Mouse (Mus musculus) heart, adult 18-20 months (tissue): ENCODE results near the gene Fars2. TPM values are rescaled to one million over a fixed set of nuclear protein-coding genes. Genes with fewer than 3 reads are reported as not detected.
A peak's percentile ranks its signal among the peaks of the same experiment; 100 is the strongest.

ENCODE experiments used
- DNase-seq, 2 experiments: peaks; one replicate each; pipeline ENCODE4 v3.0.0; 2021 to 2022; ENCODE audit warnings: mixed read lengths in 1 of 2
- total RNA-seq, 2 experiments: library from RNA; stranded (reverse); gene quantifications; 2 replicates each; pipeline ENCODE4 v1.2.3; 2021

The Fars2 gene
- total RNA-seq, 2 experiments from 2014 or later: 80.0 to 86.2 TPM

DNA sequence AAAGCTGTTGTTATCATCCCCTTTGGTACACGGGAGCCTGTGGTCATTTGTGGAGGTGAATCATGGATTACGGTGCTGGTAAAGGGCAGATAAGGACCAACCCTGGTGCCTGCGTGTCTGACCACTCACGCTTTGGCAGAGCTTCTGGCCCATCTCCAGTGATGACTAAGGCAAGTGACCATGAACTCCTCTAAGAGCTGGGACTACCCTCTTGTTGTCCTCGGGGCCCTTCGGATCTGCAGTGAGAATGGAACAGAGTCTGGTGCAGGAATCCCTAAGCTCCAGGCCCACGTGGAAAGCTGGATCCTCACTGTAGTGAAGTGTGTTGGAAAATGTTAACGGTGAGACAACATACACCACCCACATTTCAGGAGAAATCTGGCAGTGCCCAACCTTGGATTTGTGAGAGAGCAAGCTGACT, 579.1 kb downstream of the Fars2 start:
- DNase-seq: peak; percentile 72 to 77

DNA sequence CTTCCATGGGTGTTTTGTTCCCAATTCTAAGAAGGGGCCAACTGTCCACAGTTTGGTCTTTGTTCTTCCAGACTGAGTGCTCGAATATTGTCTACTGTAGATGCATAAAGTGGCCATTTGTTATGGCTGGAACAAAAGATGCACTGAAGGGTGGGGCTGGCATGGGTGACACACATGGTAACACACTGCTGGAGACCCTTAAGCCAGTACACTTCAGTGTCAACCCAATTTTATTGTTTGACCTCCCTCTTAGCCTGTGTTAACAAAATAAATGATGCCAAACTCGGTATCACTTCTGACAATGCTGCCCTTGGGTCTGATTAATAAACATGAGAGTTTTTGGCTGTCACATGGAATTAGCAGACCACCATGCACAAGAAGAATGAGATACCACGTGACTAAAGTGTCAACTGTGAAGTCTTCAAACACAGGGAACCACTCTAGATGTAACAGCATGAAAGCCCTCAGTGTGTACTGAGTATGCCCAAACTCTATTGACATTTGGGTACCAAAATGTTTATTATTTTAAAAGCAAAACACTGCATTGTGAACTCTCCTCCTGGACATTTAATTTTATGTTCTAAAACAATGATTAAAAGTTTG, 590.0 kb downstream of the Fars2 start:
- DNase-seq: no peak

DNA sequence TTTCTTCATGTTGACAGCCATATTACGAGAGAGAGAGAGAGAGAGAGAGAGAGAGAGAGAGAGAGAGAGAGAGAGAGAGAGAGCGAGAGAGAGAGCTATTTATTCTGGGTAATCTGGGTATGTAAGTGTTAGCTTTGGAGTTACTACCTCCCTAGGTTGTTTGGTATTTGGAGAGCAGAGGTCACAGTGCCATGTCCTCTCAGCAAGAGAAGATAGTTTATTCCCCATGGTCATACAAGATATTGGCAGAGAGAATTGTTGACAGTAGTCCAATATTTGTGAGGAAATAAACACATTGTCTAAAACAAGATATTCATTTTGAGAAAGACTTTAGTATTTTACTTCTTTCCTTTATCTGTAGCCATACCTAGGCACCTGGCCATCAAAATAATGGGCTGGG, 596.9 kb downstream of the Fars2 start:
- no peak for DNase-seq

DNA sequence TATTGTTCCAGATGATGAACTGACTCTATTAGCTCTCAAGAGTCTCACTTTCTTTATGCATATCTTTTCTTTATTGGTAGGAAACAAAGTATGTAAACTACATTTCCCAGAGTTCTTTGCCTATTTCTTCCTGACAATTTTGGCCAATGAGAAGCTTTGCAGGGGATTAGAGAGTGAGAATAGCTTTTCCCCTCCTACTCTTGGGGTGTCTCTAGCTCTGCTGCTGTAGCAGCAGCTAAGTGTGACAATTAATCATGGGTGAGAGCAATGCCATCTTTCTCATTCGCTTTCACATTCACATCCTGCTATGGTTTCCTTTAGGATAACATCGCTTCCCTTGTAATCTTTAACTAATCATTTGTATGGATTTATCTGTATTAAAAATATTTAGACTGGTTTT, 599.5 kb downstream of the Fars2 start:
- DNase-seq: no peak

DNA sequence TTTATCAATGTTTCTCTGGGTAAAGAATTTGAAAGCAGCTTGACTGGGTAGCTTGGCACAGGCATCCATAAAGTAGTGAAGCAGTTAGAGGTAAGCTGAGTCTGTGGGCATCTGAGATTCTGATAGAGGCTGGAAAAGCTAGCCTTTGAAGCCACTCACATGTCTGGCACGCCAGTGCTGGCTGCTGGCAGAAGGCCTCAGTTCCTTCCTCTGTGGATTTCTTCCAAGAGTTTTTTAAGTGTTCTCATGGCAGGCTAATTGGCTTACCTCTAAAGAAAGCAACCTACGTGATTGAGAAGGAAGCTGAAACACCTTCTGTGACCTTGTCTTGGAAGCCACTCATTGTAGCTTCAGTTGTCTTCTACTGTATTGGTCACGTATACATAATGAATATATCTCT, 600.2 kb downstream of the Fars2 start:
- DNase-seq: peak; percentile 68

DNA sequence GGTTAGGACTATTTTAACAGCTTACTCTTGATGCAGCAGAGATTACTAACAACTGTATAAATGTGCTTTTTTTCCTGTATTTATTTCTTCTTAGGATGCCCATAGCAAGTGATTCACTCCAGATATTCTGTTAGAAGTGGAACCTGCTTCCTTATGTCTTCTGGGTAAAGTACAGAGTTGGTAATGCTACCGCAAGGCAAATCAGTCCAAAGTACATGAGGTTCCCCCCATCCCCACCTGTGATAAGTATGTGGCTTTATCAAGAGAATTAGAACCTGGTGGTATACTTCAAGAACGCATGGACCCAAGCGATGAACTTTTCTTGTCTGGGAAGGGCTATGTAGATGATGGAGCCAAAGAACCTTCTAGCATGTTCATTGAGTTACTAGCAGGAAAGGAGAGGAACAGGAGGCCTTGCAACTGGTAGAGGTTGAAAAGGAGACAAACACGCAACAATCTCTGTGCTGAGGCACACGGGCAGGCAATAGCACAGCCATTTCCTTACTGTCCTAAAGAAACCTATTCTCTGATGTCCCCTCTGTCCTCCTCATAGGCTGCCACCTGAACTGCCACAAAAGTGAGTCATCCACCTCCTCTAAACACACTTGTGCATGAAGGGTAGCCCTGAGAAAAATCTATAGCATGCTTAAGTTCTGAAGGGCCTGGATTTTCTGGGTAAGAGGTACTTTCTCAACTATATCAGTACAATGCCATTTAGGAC, 603.2 kb downstream of the Fars2 start:
- DNase-seq: no peak

DNA sequence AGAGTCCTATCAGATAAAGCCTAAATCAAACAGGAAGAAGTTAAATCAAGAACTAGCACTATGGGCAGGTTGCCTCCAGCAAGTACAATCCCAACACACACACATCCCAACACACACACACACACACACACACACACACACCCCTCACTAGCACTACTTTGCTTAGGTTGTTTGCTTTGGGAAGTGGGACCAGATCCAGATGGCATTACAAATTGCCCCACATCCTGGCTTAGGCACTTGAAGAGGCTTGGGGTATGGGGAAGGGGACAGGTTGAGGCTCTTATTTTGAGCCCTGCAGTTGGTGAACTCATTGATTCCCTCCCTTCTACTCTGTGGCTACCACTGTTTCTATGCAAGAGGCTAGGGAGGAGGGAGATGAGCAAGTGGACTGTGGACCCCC, 605.1 kb downstream of the Fars2 start:
- no peak for DNase-seq

DNA sequence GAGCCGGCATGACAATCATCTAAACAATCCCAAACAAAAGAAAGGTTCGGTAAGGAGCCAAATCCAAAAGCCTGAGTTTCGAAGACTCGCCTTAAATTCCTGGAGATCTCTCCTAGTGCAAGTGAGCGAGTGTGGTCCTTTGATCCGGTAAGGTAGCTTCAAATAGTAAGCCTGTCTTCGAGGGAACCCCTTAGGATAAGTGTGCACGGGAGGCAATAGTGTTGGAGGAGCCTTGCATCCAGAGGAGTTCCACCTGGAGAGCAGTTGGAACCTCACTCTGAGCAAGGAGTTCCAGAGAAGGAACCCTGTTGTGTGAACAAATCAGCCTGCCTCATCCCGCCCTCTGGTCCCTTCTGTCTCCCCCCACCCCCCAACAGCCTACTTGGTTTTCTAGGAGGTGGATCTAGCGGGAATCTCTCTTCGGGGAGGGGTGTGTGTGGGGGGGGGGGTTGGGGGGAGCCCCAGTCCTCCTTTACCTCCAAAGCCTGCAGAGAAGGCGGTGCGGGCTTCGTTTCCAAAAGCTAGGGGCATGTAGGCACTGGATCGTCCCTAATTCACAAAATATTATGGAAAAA, 606.6 kb downstream of the Fars2 start:
- peak in 1 of 2 experiments; percentile 18 for DNase-seq

DNA sequence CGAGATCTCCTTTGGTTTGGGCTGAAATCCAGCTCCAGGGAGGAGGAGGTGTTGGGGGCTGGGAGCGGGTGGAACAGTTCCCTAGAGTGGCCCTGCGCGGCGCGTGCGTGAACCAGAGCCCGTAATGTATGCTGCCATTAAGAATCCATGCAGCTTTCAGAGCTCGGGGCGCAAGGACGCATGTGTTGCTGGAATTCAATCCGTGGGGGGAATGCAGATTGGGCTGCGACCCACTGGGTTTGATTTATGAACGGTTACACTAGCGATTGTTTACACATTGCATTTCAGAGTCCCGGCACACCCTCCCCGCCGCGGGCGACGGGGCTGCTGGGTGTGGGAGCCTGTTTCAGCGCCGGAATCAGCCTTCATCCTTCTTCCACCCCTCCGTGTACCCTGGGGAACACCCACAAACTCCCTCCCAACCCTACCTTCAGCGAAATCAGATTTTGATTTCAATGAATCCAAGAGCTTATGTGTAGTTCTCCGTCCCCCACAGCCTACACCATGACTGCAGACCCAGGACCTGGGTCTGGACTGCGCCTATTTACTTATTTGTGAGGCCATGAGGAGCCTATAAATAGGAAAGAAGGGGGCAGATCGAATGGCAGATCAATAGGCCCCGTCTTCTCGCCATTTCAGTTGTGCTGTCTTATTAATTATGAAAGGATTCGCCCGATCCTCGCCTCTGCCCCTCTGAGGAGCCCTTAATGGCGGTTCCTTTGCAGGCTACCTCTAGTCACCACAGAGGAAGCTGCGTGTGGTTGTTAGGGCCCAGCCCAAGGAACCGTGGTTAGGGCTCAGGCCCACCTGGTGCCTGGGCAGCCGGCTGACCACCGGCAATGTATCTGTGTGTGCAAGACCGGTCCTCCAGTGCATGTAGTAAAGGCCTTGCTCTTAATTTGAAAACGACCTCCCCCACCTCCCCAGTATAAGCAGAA, 607.6 kb downstream of the Fars2 start:
- DNase-seq: peak in 1 of 2 experiments; percentile 49

DNA sequence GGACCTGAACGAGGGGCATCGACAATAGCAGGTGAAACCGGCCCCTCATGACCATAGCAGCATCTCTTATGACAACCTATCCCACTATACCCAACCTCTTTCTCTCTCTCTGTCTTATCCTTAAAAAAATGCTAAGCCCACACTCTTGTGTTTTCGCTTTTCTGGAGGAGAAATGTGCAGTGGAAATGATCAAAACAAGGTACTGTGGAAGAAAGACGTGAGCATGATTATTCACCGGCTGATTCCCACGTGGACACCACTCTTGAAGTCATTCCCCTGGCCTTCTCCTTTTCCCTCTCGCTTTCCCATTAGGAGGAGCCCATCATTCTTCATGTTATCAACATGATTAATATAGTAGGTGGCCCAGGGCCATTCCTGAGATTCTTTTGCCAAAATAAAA, 608.7 kb downstream of the Fars2 start:
- peak in 1 of 2 experiments; percentile 24 for DNase-seq

DNA sequence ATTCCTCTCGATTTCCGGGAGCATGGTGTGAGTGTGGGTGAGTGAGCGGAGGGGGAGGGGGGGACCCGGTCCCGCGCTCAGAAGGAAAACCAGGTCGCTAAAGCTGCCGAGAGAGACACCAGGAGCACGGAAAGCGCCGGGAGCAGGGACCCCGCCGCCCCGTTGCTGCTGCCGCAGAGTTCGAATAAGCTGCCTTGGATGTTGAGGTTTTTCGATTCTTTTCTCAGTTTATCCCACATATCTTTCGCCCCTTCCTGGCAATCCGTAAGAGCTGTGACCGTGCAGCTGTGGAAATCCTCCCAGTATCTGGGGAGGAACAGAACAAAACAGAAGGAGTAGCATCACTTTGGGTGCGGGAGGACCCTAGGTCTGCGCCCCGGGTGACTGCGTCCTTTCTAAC, 609.3 kb downstream of the Fars2 start:
- DNase-seq: peak in 1 of 2 experiments; percentile 38

DNA sequence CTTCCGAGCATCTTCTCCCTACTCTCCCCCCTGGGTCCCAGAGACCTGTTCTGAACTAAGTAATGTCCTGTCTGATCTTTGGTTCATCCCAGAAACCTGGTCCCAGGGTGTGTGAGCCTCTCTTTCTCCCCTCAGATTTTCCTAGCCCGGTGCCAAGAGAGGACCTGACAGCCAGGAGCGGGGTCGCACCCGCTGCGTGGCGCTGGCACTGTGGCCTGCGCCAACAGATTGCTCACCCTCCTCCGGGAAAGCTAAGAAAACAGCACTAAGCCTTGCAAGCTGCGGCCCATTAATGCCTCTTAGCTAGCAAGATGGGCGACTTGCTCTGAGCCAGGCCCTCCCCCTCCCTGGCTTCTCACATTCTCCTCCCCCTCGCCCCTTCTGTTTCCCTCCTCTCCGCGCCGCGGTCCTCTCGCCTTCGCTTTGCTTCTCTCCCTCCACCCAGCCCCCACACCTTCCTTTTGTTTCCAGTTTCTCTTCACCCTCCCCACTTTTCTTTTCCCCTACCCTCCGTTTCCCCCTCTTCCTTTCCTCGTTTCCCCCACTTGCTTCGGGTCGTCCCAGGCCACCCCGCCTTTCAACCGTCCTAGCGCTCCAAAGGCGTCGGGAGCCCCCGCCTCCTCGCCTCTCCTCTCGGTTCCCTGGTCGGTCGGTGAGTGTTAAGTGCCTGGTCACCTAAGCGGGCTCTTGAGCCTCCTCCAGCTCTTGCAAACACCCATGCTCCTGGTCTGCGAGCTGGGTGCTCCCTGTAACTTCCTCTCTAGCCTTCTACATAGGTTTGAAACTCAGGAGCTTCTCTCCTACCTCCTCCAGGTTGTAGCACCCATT, 610.0 kb downstream of the Fars2 start:
- DNase-seq: peak in 1 of 2 experiments; percentile 18

DNA sequence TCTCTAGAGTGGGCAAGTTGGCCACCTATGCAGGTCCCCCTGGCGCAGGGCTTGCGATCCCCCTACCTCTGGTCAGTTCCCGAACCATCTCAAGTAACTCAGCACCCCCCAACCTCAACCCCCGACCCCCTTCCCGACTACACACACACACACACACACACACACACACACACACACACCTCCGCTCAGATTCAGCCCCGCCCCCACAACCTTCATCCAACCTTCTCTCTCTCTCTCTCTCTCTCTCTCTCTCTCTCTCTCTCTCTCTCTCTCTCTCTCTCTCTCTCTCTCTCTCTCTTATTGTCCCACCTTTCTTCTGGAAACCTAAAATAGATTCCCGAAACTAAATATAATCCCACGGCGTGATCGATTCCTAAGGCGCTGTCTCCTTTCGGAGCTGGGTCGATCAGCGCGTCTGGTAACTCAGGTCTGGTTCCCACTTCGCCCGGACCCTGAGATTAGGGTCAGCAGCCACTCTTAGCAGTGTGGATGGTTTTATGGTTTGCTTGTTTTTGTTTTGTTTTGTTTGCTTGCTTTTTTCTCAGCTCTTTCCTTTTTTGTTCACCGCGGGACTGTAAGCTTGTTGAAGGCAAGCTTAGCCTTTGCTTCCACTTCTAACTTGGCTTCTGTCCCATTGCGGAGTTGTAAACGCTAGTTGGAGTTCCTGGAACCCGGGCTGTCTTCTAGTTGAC, 610.7 kb downstream of the Fars2 start:
- no peak for DNase-seq

DNA sequence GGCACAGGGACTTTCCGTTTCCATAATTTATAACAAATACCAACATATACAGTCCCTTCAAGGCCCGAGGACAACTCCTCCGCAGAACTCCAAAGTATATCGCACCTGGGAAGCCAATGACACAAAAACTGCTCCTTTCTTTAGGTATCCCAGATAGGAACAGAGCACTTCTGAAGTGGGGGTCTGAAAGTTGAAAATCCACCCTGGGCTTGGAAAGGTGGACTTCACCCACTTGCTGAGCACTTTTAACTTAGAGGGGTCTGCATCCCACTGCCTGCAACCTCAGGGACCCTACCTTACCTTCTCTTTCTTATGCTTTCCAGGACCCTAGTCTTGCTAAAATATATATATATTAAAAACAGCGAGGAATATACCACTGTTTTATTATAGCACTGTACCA, 611.3 kb downstream of the Fars2 start:
- no peak for DNase-seq

DNA sequence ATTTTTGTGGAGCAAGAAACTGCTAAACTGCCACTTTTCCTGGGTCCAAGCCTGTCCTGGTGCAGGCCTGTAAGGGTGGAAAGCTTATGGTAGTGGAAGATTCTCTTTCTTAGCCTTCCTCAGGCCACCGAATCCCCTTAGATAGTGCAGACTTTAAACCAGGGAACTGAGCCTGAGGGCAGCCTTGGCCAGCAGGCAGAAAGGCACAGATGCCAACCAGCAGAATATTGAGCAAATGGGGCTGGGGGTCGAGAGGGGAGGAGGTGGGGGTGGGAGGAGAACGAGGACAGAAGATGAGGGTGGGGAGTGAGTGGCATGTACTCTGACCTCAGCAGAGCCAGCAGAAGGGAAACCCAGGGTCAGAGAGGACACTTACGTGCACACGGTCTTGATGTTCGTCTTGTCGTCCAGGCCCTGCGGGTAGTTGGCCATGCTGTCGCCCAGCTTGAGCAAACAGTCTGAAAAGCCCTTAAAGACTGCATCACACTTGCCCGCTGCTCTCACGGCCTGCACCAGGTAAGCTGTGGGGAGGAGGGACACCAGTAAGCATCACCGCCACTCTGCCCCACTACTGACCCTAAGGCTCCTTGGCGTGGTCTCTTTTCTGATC, 612.6 kb downstream of the Fars2 start:
- no peak for DNase-seq

DNA sequence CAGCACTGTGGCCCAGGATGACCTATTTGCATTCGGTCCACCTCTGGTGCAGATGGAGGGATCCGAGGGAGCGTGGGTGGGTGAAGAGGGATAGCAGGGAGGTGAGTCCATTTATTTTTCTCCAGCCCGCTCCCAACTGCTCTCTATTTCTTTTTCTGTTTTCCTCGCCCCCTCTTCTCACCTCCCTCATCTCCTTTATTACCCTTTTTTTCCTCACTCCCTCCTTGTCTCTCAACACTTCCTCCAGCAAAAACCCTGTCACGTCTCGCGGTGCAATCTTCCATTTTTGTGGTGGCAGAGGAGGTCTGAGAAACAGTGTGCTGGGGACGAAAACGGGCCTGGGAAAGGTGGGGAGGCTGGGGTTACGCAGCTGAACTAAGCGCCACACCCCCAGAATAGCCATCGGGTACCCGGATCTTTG, 613.1 kb downstream of the Fars2 start:
- DNase-seq: no peak

DNA sequence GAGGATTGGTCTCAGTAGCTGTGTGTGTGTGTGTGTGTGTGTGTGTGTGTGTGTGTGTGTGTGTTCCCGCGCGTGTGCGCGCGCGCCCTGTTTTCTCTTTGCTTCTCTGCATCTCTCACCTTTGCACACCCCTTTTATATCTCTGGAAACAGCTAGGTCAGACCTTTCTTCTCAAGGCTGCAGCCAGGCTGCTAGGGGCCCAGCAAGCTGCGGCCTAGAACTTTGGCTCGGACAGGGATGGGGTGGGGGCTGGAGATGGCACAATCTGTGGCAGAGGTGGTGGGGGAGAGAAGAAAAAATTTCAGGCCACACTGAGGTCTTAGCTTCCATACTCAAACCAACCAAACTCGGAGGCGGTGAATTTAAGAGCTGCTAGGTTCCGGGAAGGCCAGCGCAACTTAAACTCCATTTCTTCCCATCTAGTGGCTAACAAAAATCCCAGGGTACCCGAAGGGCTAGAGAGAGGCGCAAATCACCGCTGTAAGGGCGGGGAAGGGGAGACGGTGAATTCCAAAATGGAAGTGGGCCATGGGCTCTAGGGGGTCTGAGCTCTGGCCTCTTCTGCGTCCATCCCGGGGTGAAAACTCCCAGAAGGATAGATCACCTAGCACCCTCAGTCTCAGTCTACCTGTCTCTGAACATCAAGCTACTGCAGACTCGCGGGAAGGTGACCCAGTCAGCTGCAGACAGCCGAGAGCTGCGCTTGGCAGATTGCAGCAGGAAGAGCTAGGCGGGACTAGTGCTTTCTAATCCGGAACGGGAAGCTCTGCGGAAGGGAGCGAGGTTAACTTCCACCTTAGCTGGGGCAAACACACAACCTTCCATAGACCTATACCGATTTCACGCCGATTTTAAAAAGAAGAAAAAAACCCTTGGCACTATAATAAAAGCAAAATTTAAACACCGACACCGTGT, 614.1 kb downstream of the Fars2 start:
- DNase-seq: peak; percentile 55 to 57

DNA sequence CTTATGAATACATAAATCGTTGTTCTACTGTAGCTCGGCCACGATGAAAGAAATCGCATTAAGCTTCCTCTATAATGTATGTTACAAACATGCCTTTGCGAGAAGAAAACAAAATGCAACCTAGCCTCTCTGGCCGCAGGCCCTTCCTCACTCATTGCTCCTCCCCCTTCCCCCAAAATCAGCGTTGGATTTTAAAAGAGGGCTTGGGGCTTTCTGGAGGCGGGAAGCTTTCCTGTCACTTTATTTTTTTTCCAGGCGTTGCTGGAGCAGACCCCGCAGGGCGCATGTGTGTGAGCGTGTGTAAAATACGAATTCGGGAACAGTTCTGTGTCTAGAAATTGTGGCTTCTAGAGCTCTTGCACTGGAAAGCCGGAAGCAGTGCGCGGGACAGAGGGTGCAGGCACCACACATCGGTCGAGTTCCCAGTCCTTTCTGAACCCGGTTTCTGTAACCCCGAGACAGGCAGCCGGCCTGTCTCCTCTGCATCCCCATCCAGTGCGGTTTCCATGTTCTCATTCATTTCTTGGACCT, 614.8 kb downstream of the Fars2 start:
- peak in 1 of 2 experiments; percentile 48 for DNase-seq

DNA sequence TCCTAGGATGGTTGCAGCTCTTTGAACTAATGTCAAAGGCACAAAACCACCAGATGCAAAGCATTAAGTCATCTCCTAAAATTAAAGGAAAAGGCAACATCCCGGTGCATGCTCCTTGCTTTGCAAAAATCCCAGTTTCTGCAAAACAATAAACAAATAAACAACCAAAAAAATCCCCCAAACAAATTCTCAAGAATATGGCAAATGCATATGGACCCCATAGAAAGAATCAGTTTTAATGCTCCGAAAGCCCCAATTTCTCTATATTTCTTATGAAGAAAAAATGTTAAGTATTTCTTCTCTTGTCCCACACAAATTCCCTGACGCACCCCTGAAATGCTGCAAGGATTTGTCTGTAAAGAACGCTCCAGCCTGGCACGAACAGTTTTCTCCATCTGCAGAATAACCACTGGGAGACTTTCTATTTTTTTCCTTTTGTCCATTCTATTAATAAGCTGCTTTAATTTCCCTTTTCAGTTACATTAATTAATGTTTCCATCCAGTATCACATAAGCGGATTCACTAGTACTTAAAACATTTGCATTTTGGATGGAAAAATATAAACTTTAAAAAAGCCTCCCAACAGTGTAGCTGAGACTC, 615.8 kb downstream of the Fars2 start:
- peak in 1 of 2 experiments; percentile 9 for DNase-seq
